Mouse (Mus musculus): Measurements from ENCODE around the gene Tnfrsf8.
"Not testable (repeated sequence)": the region's sequence is repeated elsewhere in the genome, so short reads cannot be mapped to it uniquely, and the experiment has no call there.

Tnfrsf8 gene

GRCm38 (mm10) chr4:145314836-145315467 is at the start of gene Tnfrsf8:
Gene Tnfrsf8, minus strand, starts transcription at chr4:145315164.
- DNase-seq, result no peak

GRCm38 (mm10) chr4:145361635-145362034 is 46.7 kb upstream of the Tnfrsf8 start:
- DNase-seq, result not testable (repeated sequence)

- DNase-seq, result no peak
Measured at GRCm38 (mm10) chr4:145361065-145361464, 46.1 kb upstream of the Tnfrsf8 start.

GRCm38 (mm10) chr4:145360567-145360966 is 45.6 kb upstream of the Tnfrsf8 start:
- no peak for DNase-seq

- no peak for DNase-seq
Measured at GRCm38 (mm10) chr4:145356234-145356633, 41.3 kb upstream of the Tnfrsf8 start.

- DNase-seq, result no peak
Measured at GRCm38 (mm10) chr4:145353855-145354254, 38.9 kb upstream of the Tnfrsf8 start.

- no peak for DNase-seq
Measured at GRCm38 (mm10) chr4:145344948-145345347, 30.0 kb upstream of the Tnfrsf8 start.

- no peak for DNase-seq
Measured at GRCm38 (mm10) chr4:145341879-145342809, 27.2 kb upstream of the Tnfrsf8 start.

GRCm38 (mm10) chr4:145337906-145338858 is 23.2 kb upstream of the Tnfrsf8 start:
- DNase-seq, result no peak

GRCm38 (mm10) chr4:145336587-145336986 is 21.6 kb upstream of the Tnfrsf8 start:
- no peak for DNase-seq

- no peak for DNase-seq
Measured at GRCm38 (mm10) chr4:145336019-145336418, 21.1 kb upstream of the Tnfrsf8 start.

GRCm38 (mm10) chr4:145323631-145324030 is 8.7 kb upstream of the Tnfrsf8 start:
- no peak for DNase-seq

GRCm38 (mm10) chr4:145322995-145323627 is 8.1 kb upstream of the Tnfrsf8 start:
- no peak for DNase-seq

- no peak for DNase-seq
Measured at GRCm38 (mm10) chr4:145322211-145322610, 7.2 kb upstream of the Tnfrsf8 start.

GRCm38 (mm10) chr4:145320624-145321023 is 5.7 kb upstream of the Tnfrsf8 start:
- DNase-seq, result no peak

GRCm38 (mm10) chr4:145319274-145320226 is 4.6 kb upstream of the Tnfrsf8 start:
- DNase-seq, result no peak

GRCm38 (mm10) chr4:145316708-145317107 is 1.7 kb upstream of the Tnfrsf8 start:
- no peak for DNase-seq

GRCm38 (mm10) chr4:145313966-145314365 is 998 bp downstream of the Tnfrsf8 start:
- no peak for DNase-seq

GRCm38 (mm10) chr4:145313256-145313655 is 1.7 kb downstream of the Tnfrsf8 start:
- DNase-seq, result no peak

GRCm38 (mm10) chr4:145312530-145312929 is 2.4 kb downstream of the Tnfrsf8 start:
- DNase-seq, result no peak

GRCm38 (mm10) chr4:145310859-145311258 is 4.1 kb downstream of the Tnfrsf8 start:
- DNase-seq, result no peak

Measured in cerebellum, adult 18-20 months (tissue).